Mouse (Mus musculus): ENCODE measurements around the gene Csf1. TPM values are rescaled to one million over a fixed set of nuclear protein-coding genes. Genes with fewer than 3 reads are reported as not detected.

Gene Csf1
- total RNA-seq, 2 experiments from 2014 or later, result 9.5 to 9.9 TPM

Other genes with a start within 250 kb of the Csf1 start
- gene Slc6a17, start 242.5 kb downstream of the Csf1 start, total RNA-seq (2021), result 100 to 1,000 TPM; 365 to 381 TPM
- gene Ubl4b, start 205.4 kb downstream of the Csf1 start, total RNA-seq (2021), result under 1 TPM in 1 of 2 experiments, not detected in 1; 0.24 TPM
- 1 to 10 TPM; 1.1 to 1.9 TPM for gene Alx3, start 165.4 kb downstream of the Csf1 start, total RNA-seq (2021)
- gene Gm10961, start 129.1 kb downstream of the Csf1 start, total RNA-seq (2021), result not detected
- 10 to 100 TPM; 64.3 to 66.9 TPM for gene Strip1, start 128.8 kb downstream of the Csf1 start, total RNA-seq (2021)
- 100 to 1,000 TPM; 304 to 313 TPM for gene Ahcyl1, start 63.9 kb downstream of the Csf1 start, total RNA-seq (2021)
- gene Eps8l3, start 116.8 kb upstream of the Csf1 start, total RNA-seq (2021), result not detected
- 100 to 1,000 TPM; 182 to 200 TPM for gene Gstm5, start 135.4 kb upstream of the Csf1 start, total RNA-seq (2021)
- 10 to 100 TPM; 66.3 to 66.4 TPM for gene Gstm7, start 171.3 kb upstream of the Csf1 start, total RNA-seq (2021)
- 1 to 10 TPM; 3.4 to 3.8 TPM for gene Gstm6, start 183.3 kb upstream of the Csf1 start, total RNA-seq (2021)
- gene Gstm3, start 208.8 kb upstream of the Csf1 start, total RNA-seq (2021), result not detected
- gene Gstm2, start 226.0 kb upstream of the Csf1 start, total RNA-seq (2021), result 1 to 10 TPM; 3.3 TPM

Data from left cerebral cortex, postnatal 14 days (tissue).